Comparison of ENCODE assay signal across 8 mouse cellular contexts in the genomic region with DNA sequence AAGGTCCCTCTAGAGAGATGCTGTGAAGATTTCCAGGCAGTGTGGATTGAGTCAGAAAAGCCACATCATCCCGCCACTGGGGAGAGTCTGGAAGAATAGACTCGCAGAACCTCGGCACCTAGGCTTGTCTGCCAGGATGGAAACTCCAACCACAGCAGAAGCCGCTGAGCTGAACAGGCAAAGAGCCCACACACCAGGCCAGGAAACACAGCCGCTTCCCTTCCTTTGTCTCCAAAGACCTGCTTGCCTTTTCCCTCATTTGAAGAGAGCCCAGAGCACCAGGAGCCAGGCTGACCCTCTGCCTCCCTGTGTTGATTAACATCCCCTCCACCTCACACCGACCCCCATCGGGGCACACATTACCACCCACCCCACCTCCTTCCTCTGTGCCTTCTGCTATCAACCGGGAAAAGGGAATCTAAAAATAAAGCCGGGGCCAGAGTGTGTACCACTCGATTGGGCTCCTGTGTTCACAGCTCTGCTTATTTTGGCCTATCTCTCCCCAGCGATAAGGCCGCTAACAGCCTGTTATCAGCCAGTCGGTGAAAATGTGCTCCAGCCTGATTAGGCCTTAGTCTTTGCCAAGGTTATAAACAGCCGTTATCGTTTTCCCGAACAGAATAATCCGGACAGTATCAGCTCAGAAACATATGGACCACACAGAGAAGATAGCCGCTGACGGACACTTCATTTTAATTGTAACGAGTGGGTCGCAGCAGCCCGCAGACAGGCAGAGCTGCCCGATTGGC.
A peak's percentile ranks its signal among the peaks of the same experiment; 100 is the strongest.
DNase-seq lines count a peak whose midpoint lies in the region; ATAC-seq lines count a peak whose summit lies in the region.

No protein-coding gene starts in this region.

- H3K4me1 ChIP-seq in forebrain, embryonic 12.5 days, result peaks cover 99% of the 10 kb centered on the region

- H3K4me2 ChIP-seq in forebrain, embryonic 12.5 days, result peak overlapping the region; percentile 40

- H3K9ac ChIP-seq in forebrain, embryonic 12.5 days, result peak overlapping the region; percentile 44; the same call in 1 of the 2 replicates

- H3K36me3 ChIP-seq in forebrain, embryonic 12.5 days (replicated peaks), result no peaks in the 10 kb centered on the region

- no peaks in the 10 kb centered on the region for H3K27me3 ChIP-seq in forebrain, embryonic 12.5 days

- no peaks in the 10 kb centered on the region for H3K9me3 ChIP-seq in forebrain, embryonic 12.5 days

- WGBS in forebrain, embryonic 12.5 days, result 18% methylated on average over 23 of the region's 23 CpGs

- peak; percentile 63 for DNase-seq in Muller cell, postnatal 12 days (ENCODE audit: inconsistent ontology term)
- DNase-seq in cerebellum, adult 11-12 months, result peak; percentile 55
- peak; percentile 72 to 78 for DNase-seq in heart, postnatal 10 days
- peak; percentile 32 to 50 for DNase-seq in left cerebral cortex, adult 8-10 months (ENCODE audit: low spot score in 2 of 2)
- DNase-seq in lung, postnatal 25 days (ENCODE audit: low spot score), result peak; percentile 76
- DNase-seq in right cerebral cortex, postnatal 14 days, result peak; percentile 28
- no peak for DNase-seq in adrenal gland, adult 8-10 months

- H3K4me3 ChIP-seq in forebrain, embryonic 12.5 days (replicated peaks), result no peak overlapping the region

- H3K27ac ChIP-seq in forebrain, embryonic 12.5 days, result peak overlapping the region; percentile 95

- intact Hi-C loops in heart, postnatal 10 days (cut with DNase I), result loop anchor here (5.0 kb wide), 3 partner anchors 41 to 144 kb away; a partner anchor contains a TSS

- peak; percentile 47 for ATAC-seq in forebrain, embryonic 12.5 days (ENCODE audit: low FRiP score)
